Mouse (Mus musculus) embryonic facial prominence, embryonic 12.5 days (tissue): ENCODE data around the gene Atp5d. TPM values are rescaled to one million over a fixed set of nuclear protein-coding genes. Genes with fewer than 3 reads are reported as not detected.

Experiments used
- ATAC-seq: fragments of 200-750 bp; cut with Nextera tagmentation; 2 replicates; pipeline ENCODE4 v1.8.0; 2017; ENCODE audit not compliant: insufficient number of reproducible peaks, insufficient read depth, low FRiP score, low TSS enrichment
- H3K27ac ChIP-seq: fragments of 300-500 bp; sonication (generic); 2 replicates; pipeline ENCODE4 v1.5.1; 2016; ENCODE audit warnings: mild to moderate bottlenecking
- H3K27me3 ChIP-seq: fragments of 300-500 bp; sonication (generic); 2 replicates; pipeline ENCODE4 v1.6.1; 2016; ENCODE audit warnings: mild to moderate bottlenecking, moderate library complexity
- H3K36me3 ChIP-seq: fragments of 300-500 bp; sonication (generic); 2 replicates; pipeline ENCODE4 v1.6.1; 2016; ENCODE audit warnings: mild to moderate bottlenecking
- H3K4me1 ChIP-seq: fragments of 300-500 bp; sonication (generic); 2 replicates; pipeline ENCODE4 v1.6.1; 2016
- H3K4me2 ChIP-seq: fragments of 300-500 bp; sonication (generic); replicated peaks from 2 replicates; pipeline ENCODE4 v1.6.1; 2016; ENCODE audit warnings: mild to moderate bottlenecking, moderate library complexity
- H3K4me3 ChIP-seq: fragments of 300-500 bp; sonication (generic); 2 replicates; pipeline ENCODE4 v1.5.1; 2016; ENCODE audit warnings: mild to moderate bottlenecking
- H3K9ac ChIP-seq: fragments of 300-500 bp; sonication (generic); 2 replicates; pipeline ENCODE4 v1.6.1; 2016; ENCODE audit warnings: mild to moderate bottlenecking, moderate library complexity
- H3K9me3 ChIP-seq: fragments of 300-500 bp; sonication (generic); 2 replicates; pipeline ENCODE4 v1.6.1; 2016; ENCODE audit warnings: mild to moderate bottlenecking, moderate library complexity
- WGBS: fragments of 180-500 bp; shearing (Covaris S2); methylation state at CpG from one replicate; pipeline ENCODE4 v1.1.7; 2016; 5-methylcytosine and 5-hydroxymethylcytosine counted together
- polyA plus RNA-seq: library from polyadenylated mRNA; unstranded; fragments of >200 nt; fragmentation: Nextera tagmentation; extraction: Ambion mirVana; gene quantifications from 2 replicates; pipeline ENCODE4 v1.2.1, GENCODE M21; 2016

Gene Atp5d
- polyA plus RNA-seq, 1 experiment from 2014 or later = 457 TPM

GRCm38 (mm10) chr10:80171760-80172526 lies 33.5 kb downstream of the Atp5d start:
- no peak for ATAC-seq
- Histone ChIP-seq H3K9me3 (no peaks in the 10 kb centered on the region), H3K4me1 (peaks cover 33% of the 10 kb centered on the region), H3K4me2 (peak overlapping the region; percentile 58; the same call in 1 of the 2 replicates), H3K9ac (peak overlapping the region; percentile 34; the same call in 1 of the 2 replicates), H3K27ac (peak overlapping the region; percentile 76), H3K27me3 (no peaks in the 10 kb centered on the region), H3K4me3 (peak overlapping the region; percentile 48; the same call in 1 of the 2 replicates), H3K36me3 (peaks cover 27% of the 10 kb centered on the region)
- WGBS = 85% methylated on average over 45 of the region's 45 CpGs

- Histone ChIP-seq H3K9ac (peak within 1 kb of the TSS; percentile 44), H3K36me3 (peaks cover 27% of the 10 kb centered on the region), H3K9me3 (no peaks in the 10 kb centered on the region), H3K4me2 (peak within 1 kb of the TSS; percentile 58), H3K27me3 (no peaks in the 10 kb centered on the region), H3K4me3 (peak within 1 kb of the TSS; percentile 48), H3K4me1 (peaks cover 33% of the 10 kb centered on the region), H3K27ac (peak within 1 kb of the TSS; percentile 76)
- ATAC-seq = peak; percentile 43; the same call in 1 of the 2 replicates
- WGBS = 8% methylated on average over 35 of the region's 35 CpGs
Measured at GRCm38 (mm10) chr10:80172527-80173292, 34.3 kb downstream of the Atp5d start, which contains the start of gene 1600002K03Rik. Gene 1600002K03Rik, plus strand, starts transcription at chr10:80172944.

- Histone ChIP-seq H3K36me3 (peaks cover 27% of the 10 kb centered on the region), H3K4me3 (peak overlapping the region; percentile 48), H3K4me2 (peak overlapping the region; percentile 58), H3K9ac (peak overlapping the region; percentile 44), H3K4me1 (peaks cover 33% of the 10 kb centered on the region), H3K9me3 (no peaks in the 10 kb centered on the region), H3K27me3 (no peaks in the 10 kb centered on the region), H3K27ac (peak overlapping the region; percentile 76; the same call in 1 of the 2 replicates)
- WGBS = 9% methylated on average over 11 of the region's 11 CpGs
- no peak for ATAC-seq
Measured at GRCm38 (mm10) chr10:80173358-80173757, 34.9 kb downstream of the Atp5d start.

GRCm38 (mm10) chr10:80173955-80174640 lies 35.7 kb downstream of the Atp5d start:
- peaks cover 27% of the 10 kb centered on the region for H3K36me3 ChIP-seq
- WGBS = 85% methylated on average over 10 of the region's 10 CpGs

GRCm38 (mm10) chr10:80174705-80175104 lies 36.3 kb downstream of the Atp5d start:
- no peak overlapping the region for H3K4me2 ChIP-seq
- H3K9me3 ChIP-seq = no peaks in the 10 kb centered on the region
- 53% methylated on average over 2 of the region's 2 CpGs for WGBS
- peaks cover 24% of the 10 kb centered on the region for H3K4me1 ChIP-seq
- H3K27me3 ChIP-seq = no peaks in the 10 kb centered on the region
- peaks cover 27% of the 10 kb centered on the region for H3K36me3 ChIP-seq
- H3K9ac ChIP-seq = no peak overlapping the region
- no peak overlapping the region for H3K27ac ChIP-seq
- ATAC-seq = no peak
- H3K4me3 ChIP-seq = no peak overlapping the region

More at GRCm38 (mm10) chr10:80173955-80174640, 35.7 kb downstream of the Atp5d start:
- H3K4me2 ChIP-seq = no peak overlapping the region
- ATAC-seq = no peak
- H3K4me1 ChIP-seq = peaks cover 27% of the 10 kb centered on the region
- no peak overlapping the region for H3K9ac ChIP-seq
- H3K27ac ChIP-seq = no peak overlapping the region
- no peaks in the 10 kb centered on the region for H3K9me3 ChIP-seq
- no peak overlapping the region for H3K4me3 ChIP-seq
- H3K27me3 ChIP-seq = no peaks in the 10 kb centered on the region

GRCm38 (mm10) chr10:80175536-80176269 lies 37.3 kb downstream of the Atp5d start:
- no peaks in the 10 kb centered on the region for H3K9me3 ChIP-seq
- 21% methylated on average over 4 of the region's 4 CpGs for WGBS
- no peaks in the 10 kb centered on the region for H3K27me3 ChIP-seq
- peaks cover 17% of the 10 kb centered on the region for H3K36me3 ChIP-seq
- H3K4me3 ChIP-seq = no peak overlapping the region
- no peak overlapping the region for H3K4me2 ChIP-seq
- H3K4me1 ChIP-seq = peaks cover 23% of the 10 kb centered on the region
- 0 out of 2 replicates have a peak, but pooled peaks have one; percentile 8 for ATAC-seq
- 0 out of 2 replicates have a peak overlapping the region, but pooled peaks have one; percentile 5 for H3K9ac ChIP-seq
- H3K27ac ChIP-seq = no peak overlapping the region

- Histone ChIP-seq H3K27me3 (no peaks in the 10 kb centered on the region), H3K36me3 (peaks cover 12% of the 10 kb centered on the region), H3K27ac (no peak overlapping the region), H3K9me3 (no peaks in the 10 kb centered on the region), H3K4me1 (peaks cover 30% of the 10 kb centered on the region), H3K9ac (0 out of 2 replicates have a peak overlapping the region, but pooled peaks have one; percentile 5), H3K4me2 (no peak overlapping the region), H3K4me3 (no peak overlapping the region)
- no peak for ATAC-seq
- WGBS = 83% methylated on average over 5 of the region's 5 CpGs
Measured at GRCm38 (mm10) chr10:80176270-80176834, 37.9 kb downstream of the Atp5d start.

- no peak for ATAC-seq
- Histone ChIP-seq H3K4me2 (no peak overlapping the region), H3K9ac (no peak overlapping the region), H3K27me3 (no peaks in the 10 kb centered on the region), H3K36me3 (peaks cover under 1% of the 10 kb centered on the region; the same call in 1 of the 2 replicates), H3K9me3 (no peaks in the 10 kb centered on the region), H3K4me3 (no peak overlapping the region), H3K4me1 (peaks cover 27% of the 10 kb centered on the region), H3K27ac (no peak overlapping the region)
- WGBS = 72% methylated on average over 7 of the region's 7 CpGs
Measured at GRCm38 (mm10) chr10:80177441-80178279, 39.2 kb downstream of the Atp5d start.

- peak; percentile 55 for ATAC-seq
- 3% methylated on average over 58 of the region's 106 CpGs for WGBS
- Histone ChIP-seq H3K27ac (peak within 1 kb of the TSS; percentile 83), H3K4me1 (peaks cover 26% of the 10 kb centered on the region), H3K27me3 (no peaks in the 10 kb centered on the region), H3K9ac (peak within 1 kb of the TSS; percentile 96), H3K4me3 (peak within 1 kb of the TSS; percentile 74), H3K4me2 (peak within 1 kb of the TSS; percentile 92), H3K9me3 (no peaks in the 10 kb centered on the region), H3K36me3 (peaks cover 8% of the 10 kb centered on the region; the same call in 1 of the 2 replicates)
Measured at GRCm38 (mm10) chr10:80179068-80180051, 40.9 kb downstream of the Atp5d start, which contains the start of gene Efna2. Gene Efna2, plus strand, starts transcription at chr10:80179482.
